Mouse (Mus musculus) hindbrain, embryonic 15.5 days (tissue): ENCODE results near the gene Clns1a. TPM values are rescaled to one million over a fixed set of nuclear protein-coding genes. Genes with fewer than 3 reads are reported as not detected.

Experiments
- ATAC-seq: fragments of 200-750 bp; cut with Nextera tagmentation; 2 replicates; pipeline ENCODE4 v1.8.0; 2017; ENCODE audit warnings: low read depth, moderate number of reproducible peaks, moderate TSS enrichment; ENCODE audit not compliant: low FRiP score
- H3K27ac ChIP-seq: fragments of 300-500 bp; sonication (generic); replicated peaks from 2 replicates; pipeline ENCODE4 v1.5.1; 2015; ENCODE audit warnings: mild to moderate bottlenecking, inconsistent platforms
- H3K27me3 ChIP-seq: fragments of 300-500 bp; sonication (generic); 2 replicates; pipeline ENCODE4 v1.6.1; 2015; ENCODE audit warnings: control low read depth, inconsistent platforms
- H3K36me3 ChIP-seq: fragments of 300-500 bp; sonication (generic); 2 replicates; pipeline ENCODE4 v1.6.1; 2015; ENCODE audit warnings: control low read depth, inconsistent platforms
- H3K4me1 ChIP-seq: fragments of 300-500 bp; sonication (generic); replicated peaks from 2 replicates; pipeline ENCODE4 v1.6.1; 2015; ENCODE audit warnings: control low read depth, inconsistent platforms
- H3K4me2 ChIP-seq: fragments of 300-500 bp; sonication (generic); 2 replicates; pipeline ENCODE4 v1.6.1; 2015; ENCODE audit warnings: moderate library complexity, mild to moderate bottlenecking, inconsistent platforms
- H3K4me3 ChIP-seq: fragments of 300-500 bp; sonication (generic); 2 replicates; pipeline ENCODE4 v1.5.1; 2015; ENCODE audit warnings: mild to moderate bottlenecking, inconsistent platforms
- H3K9ac ChIP-seq: fragments of 300-500 bp; sonication (generic); 2 replicates; pipeline ENCODE4 v1.6.1; 2015; ENCODE audit warnings: inconsistent platforms
- H3K9me3 ChIP-seq: fragments of 300-500 bp; sonication (generic); 2 replicates; pipeline ENCODE4 v1.6.1; 2016; ENCODE audit warnings: control low read depth, inconsistent platforms
- WGBS: fragments of 180-500 bp; shearing (Covaris S2); methylation state at CpG from one replicate; pipeline ENCODE4 v1.1.7; 2015; 5-methylcytosine and 5-hydroxymethylcytosine counted together
- polyA plus RNA-seq: library from polyadenylated mRNA; unstranded; fragments of >200 nt; fragmentation: Nextera tagmentation; extraction: Ambion mirVana; gene quantifications from 2 replicates; pipeline ENCODE4 v1.2.1, GENCODE M21; 2015

The Clns1a gene
- polyA plus RNA-seq, 1 experiment from 2014 or later = 174 TPM

GRCm38 (mm10) chr7:97707809-97708208 is 11.4 kb downstream of the Clns1a start:
- no peak for ATAC-seq
- 0 out of 2 replicates have a peak, but pooled peaks cover 3% of the 10 kb centered on the region for H3K4me1 ChIP-seq
- H3K4me2 ChIP-seq = no peak overlapping the region
- no peak overlapping the region for H3K27ac ChIP-seq
- H3K9ac ChIP-seq = no peak overlapping the region
- WGBS = 90% methylated on average over 5 of the region's 5 CpGs
- H3K9me3 ChIP-seq = no peaks in the 10 kb centered on the region
- H3K27me3 ChIP-seq = no peaks in the 10 kb centered on the region
- peaks cover 16% of the 10 kb centered on the region for H3K36me3 ChIP-seq
- no peak overlapping the region for H3K4me3 ChIP-seq

- no peak overlapping the region for H3K4me2 ChIP-seq
- WGBS = 89% methylated on average over 3 of the region's 3 CpGs
- peaks cover 25% of the 10 kb centered on the region for H3K36me3 ChIP-seq
- H3K9me3 ChIP-seq = no peaks in the 10 kb centered on the region
- H3K4me3 ChIP-seq = no peak overlapping the region
- H3K27me3 ChIP-seq = no peaks in the 10 kb centered on the region
- no peak overlapping the region for H3K27ac ChIP-seq
- no peak for ATAC-seq
- no peak overlapping the region for H3K9ac ChIP-seq
- 0 out of 2 replicates have a peak, but pooled peaks cover 3% of the 10 kb centered on the region for H3K4me1 ChIP-seq
These were observed 12.8 kb downstream of the Clns1a start for GRCm38 (mm10) chr7:97709204-97709603.

GRCm38 (mm10) chr7:97714651-97715050 is 18.2 kb downstream of the Clns1a start:
- H3K4me3 ChIP-seq = no peak overlapping the region
- H3K9ac ChIP-seq = no peak overlapping the region
- H3K36me3 ChIP-seq = peaks cover 62% of the 10 kb centered on the region
- H3K9me3 ChIP-seq = no peaks in the 10 kb centered on the region
- WGBS = 95% methylated on average over 5 of the region's 5 CpGs
- no peak for ATAC-seq
- H3K27me3 ChIP-seq = no peaks in the 10 kb centered on the region
- H3K27ac ChIP-seq = no peak overlapping the region
- no peak overlapping the region for H3K4me2 ChIP-seq
- H3K4me1 ChIP-seq = no peaks in the 10 kb centered on the region

GRCm38 (mm10) chr7:97717326-97717725 is 20.9 kb downstream of the Clns1a start:
- no peak overlapping the region for H3K4me2 ChIP-seq
- no peaks in the 10 kb centered on the region for H3K9me3 ChIP-seq
- H3K27ac ChIP-seq = no peak overlapping the region
- 95% methylated on average over 1 of the region's 1 CpGs for WGBS
- H3K4me1 ChIP-seq = no peaks in the 10 kb centered on the region
- H3K36me3 ChIP-seq = peaks cover 68% of the 10 kb centered on the region
- no peak for ATAC-seq
- no peak overlapping the region for H3K4me3 ChIP-seq
- H3K27me3 ChIP-seq = no peaks in the 10 kb centered on the region
- no peak overlapping the region for H3K9ac ChIP-seq

GRCm38 (mm10) chr7:97719078-97719477 is 22.6 kb downstream of the Clns1a start:
- WGBS = 64% methylated on average over 5 of the region's 5 CpGs
- no peak for ATAC-seq
- Histone ChIP-seq H3K36me3 (peaks cover 59% of the 10 kb centered on the region), H3K9ac (no peak overlapping the region), H3K4me3 (no peak overlapping the region), H3K4me1 (no peaks in the 10 kb centered on the region), H3K9me3 (no peaks in the 10 kb centered on the region), H3K4me2 (no peak overlapping the region), H3K27ac (no peak overlapping the region), H3K27me3 (no peaks in the 10 kb centered on the region)

GRCm38 (mm10) chr7:97720109-97720508 is 23.7 kb downstream of the Clns1a start:
- WGBS = 87% methylated on average over 5 of the region's 5 CpGs
- peaks cover 49% of the 10 kb centered on the region for H3K36me3 ChIP-seq
- no peak overlapping the region for H3K27ac ChIP-seq
- no peaks in the 10 kb centered on the region for H3K27me3 ChIP-seq
- no peak overlapping the region for H3K4me3 ChIP-seq
- no peaks in the 10 kb centered on the region for H3K9me3 ChIP-seq
- H3K4me2 ChIP-seq = no peak overlapping the region
- no peak overlapping the region for H3K9ac ChIP-seq
- H3K4me1 ChIP-seq = no peaks in the 10 kb centered on the region
- ATAC-seq = no peak

GRCm38 (mm10) chr7:97722278-97722918 is 26.0 kb downstream of the Clns1a start:
- no peak overlapping the region for H3K4me2 ChIP-seq
- no peak for ATAC-seq
- H3K27me3 ChIP-seq = no peaks in the 10 kb centered on the region
- no peak overlapping the region for H3K9ac ChIP-seq
- no peaks in the 10 kb centered on the region for H3K4me1 ChIP-seq
- peaks cover 34% of the 10 kb centered on the region for H3K36me3 ChIP-seq
- H3K9me3 ChIP-seq = no peaks in the 10 kb centered on the region
- 91% methylated on average over 7 of the region's 7 CpGs for WGBS
- H3K27ac ChIP-seq = no peak overlapping the region
- H3K4me3 ChIP-seq = no peak overlapping the region

- Histone ChIP-seq H3K4me1 (peaks cover 4% of the 10 kb centered on the region), H3K4me3 (no peak overlapping the region), H3K9ac (no peak overlapping the region), H3K4me2 (no peak overlapping the region), H3K9me3 (no peaks in the 10 kb centered on the region), H3K27ac (no peak overlapping the region), H3K36me3 (peaks cover 27% of the 10 kb centered on the region), H3K27me3 (no peaks in the 10 kb centered on the region)
- WGBS = 85% methylated on average over 11 of the region's 11 CpGs
- ATAC-seq = no peak
These were observed 27.5 kb downstream of the Clns1a start for GRCm38 (mm10) chr7:97723646-97724538.

- peaks cover 14% of the 10 kb centered on the region; the same call in 1 of the 2 replicates for H3K36me3 ChIP-seq
These were observed 29.0 kb downstream of the Clns1a start for GRCm38 (mm10) chr7:97725401-97725800.

GRCm38 (mm10) chr7:97726080-97726479 is 29.6 kb downstream of the Clns1a start:
- Histone ChIP-seq H3K4me1 (peaks cover 8% of the 10 kb centered on the region), H3K36me3 (0 out of 2 replicates have a peak, but pooled peaks cover 9% of the 10 kb centered on the region), H3K4me3 (no peak overlapping the region), H3K9ac (no peak overlapping the region), H3K9me3 (no peaks in the 10 kb centered on the region), H3K27me3 (no peaks in the 10 kb centered on the region), H3K4me2 (no peak overlapping the region), H3K27ac (no peak overlapping the region)
- no peak for ATAC-seq
- 82% methylated on average over 7 of the region's 7 CpGs for WGBS

More at GRCm38 (mm10) chr7:97725401-97725800, 29.0 kb downstream of the Clns1a start:
- H3K27me3 ChIP-seq = no peaks in the 10 kb centered on the region
- peaks cover 8% of the 10 kb centered on the region for H3K4me1 ChIP-seq
- H3K9me3 ChIP-seq = no peaks in the 10 kb centered on the region
- WGBS = 93% methylated on average over 6 of the region's 6 CpGs
- no peak overlapping the region for H3K27ac ChIP-seq
- H3K4me3 ChIP-seq = no peak overlapping the region
- H3K9ac ChIP-seq = no peak overlapping the region
- ATAC-seq = no peak
- H3K4me2 ChIP-seq = no peak overlapping the region

GRCm38 (mm10) chr7:97726778-97727177 is 30.3 kb downstream of the Clns1a start:
- H3K4me3 ChIP-seq = no peak overlapping the region
- H3K27ac ChIP-seq = no peak overlapping the region
- peaks cover 8% of the 10 kb centered on the region for H3K4me1 ChIP-seq
- H3K9ac ChIP-seq = no peak overlapping the region
- ATAC-seq = no peak
- H3K4me2 ChIP-seq = no peak overlapping the region
- H3K27me3 ChIP-seq = no peaks in the 10 kb centered on the region
- H3K36me3 ChIP-seq = 0 out of 2 replicates have a peak, but pooled peaks cover 8% of the 10 kb centered on the region
- no peaks in the 10 kb centered on the region for H3K9me3 ChIP-seq
- WGBS = 76% methylated on average over 7 of the region's 7 CpGs
